Mouse (Mus musculus) right cerebral cortex, postnatal 25 days (tissue): ENCODE data around the gene Tpm3-rs7.
"Not testable (repeated sequence)": the region's sequence is repeated elsewhere in the genome, so short reads cannot be mapped to it uniquely, and the experiment has no call there.

ENCODE experiments used
- DNase-seq: peaks from one replicate; pipeline ENCODE4 v3.0.0; 2022

Gene Tpm3-rs7

GRCm38 (mm10) chr14:113314499-113314898, at the start of gene Tpm3-rs7:
Gene Tpm3-rs7 (plus strand): TSS chr14:113314608.
- not testable (repeated sequence) for DNase-seq

- no peak for DNase-seq
Observed at GRCm38 (mm10) chr14:113317023-113317422, 2.6 kb downstream of the Tpm3-rs7 start.

- no peak for DNase-seq
Observed at GRCm38 (mm10) chr14:113363361-113363760, 49.0 kb downstream of the Tpm3-rs7 start.
